Mouse (Mus musculus) G1E (cell line): Measurements from ENCODE around the gene Pank4. TPM values are rescaled to one million over a fixed set of nuclear protein-coding genes. Genes with fewer than 3 reads are reported as not detected.

Source experiments
- ATAC-seq: 2 replicates; pipeline ENCODE4 v1.8.0; 2016; ENCODE audit warnings: mild to moderate bottlenecking; ENCODE audit not compliant: insufficient number of reproducible peaks, poor library complexity, low FRiP score, severe bottlenecking; ENCODE audit errors: extremely low read depth
- DNase-seq: peaks from one replicate; pipeline ENCODE4 v3.0.0; 2012; ENCODE audit warnings: low spot score
- H3K27me3 ChIP-seq: 2 replicates; pipeline ENCODE4 v1.6.1; 2012; ENCODE audit warnings: mild to moderate bottlenecking, low read length, inconsistent platforms; ENCODE audit not compliant: insufficient read depth
- H3K36me3 ChIP-seq: replicated peaks from 2 replicates; pipeline ENCODE3; 2012; ENCODE audit warnings: mild to moderate bottlenecking, inconsistent platforms
- H3K4me1 ChIP-seq: 2 replicates; pipeline ENCODE4 v1.6.1; 2012; ENCODE audit warnings: low read depth, low read length, inconsistent platforms, mixed read lengths; ENCODE audit not compliant: insufficient read depth
- H3K4me3 ChIP-seq: 2 replicates; pipeline ENCODE4 v1.5.1; 2012; ENCODE audit warnings: low read depth, mild to moderate bottlenecking, inconsistent platforms, low read length, moderate library complexity, mixed read lengths
- H3K9me3 ChIP-seq: replicated peaks from 2 replicates; pipeline ENCODE4 v1.6.1; 2012; ENCODE audit warnings: inconsistent platforms
- CTCF ChIP-seq: IDR thresholded peaks from 2 replicates; pipeline ENCODE4 v1.5.1; 2012; ENCODE audit warnings: low read depth, low read length, inconsistent platforms, mixed read lengths
- GATA1 ChIP-seq: IDR thresholded peaks from 2 replicates; pipeline ENCODE4 v1.6.1; 2012; ENCODE audit warnings: borderline replicate concordance, low read length, inconsistent platforms, mixed read lengths
- GATA2 ChIP-seq: IDR thresholded peaks from 2 replicates; pipeline ENCODE4 v1.6.1; 2012; ENCODE audit warnings: low read depth, low read length, inconsistent platforms, borderline replicate concordance
- POLR2AphosphoS5 ChIP-seq: IDR thresholded peaks from 2 replicates; pipeline ENCODE4 v1.6.1; 2012; ENCODE audit warnings: low read depth, low read length, inconsistent platforms; ENCODE audit not compliant: insufficient replicate concordance
- TAL1 ChIP-seq: conservative IDR thresholded peaks from 2 replicates; pipeline ENCODE4 v1.6.1; 2012; ENCODE audit warnings: low read depth, low read length, inconsistent platforms, mixed read lengths
- polyA plus RNA-seq: library from polyadenylated mRNA; stranded (reverse); fragments of >175 nt; gene quantifications from 2 replicates; pipeline ENCODE4 v1.2.3, GENCODE M21; 2012
- total RNA-seq, 2 experiments: library from RNA; stranded (forward) in 1 of 2; stranded (reverse) in 1 of 2; fragments of 200-1000 nt in 1 of 2; fragments of >200 nt in 1 of 2; fragmentation: Nextera tagmentation in 1 of 2; gene quantifications; 2 replicates each; pipeline ENCODE4 v1.2.3; 2014 to 2017

Pank4 gene
- total and polyA plus RNA-seq, 3 experiments = 34.2 to 41.6 (median 39.3) TPM

- no peaks in the 10 kb centered on the region for H3K9me3 ChIP-seq
- no peak overlapping the region for H3K4me3 ChIP-seq
- ATAC-seq = no peak
- H3K27me3 ChIP-seq = peaks cover 20% of the 10 kb centered on the region; the same call in 1 of the 2 replicates
- TF ChIP-seq POLR2AphosphoS5 (no peak), GATA2 (no peak), CTCF (no peak), TAL1 (no peak), GATA1 (no peak)
- no peaks in the 10 kb centered on the region; the same call in 1 of the 2 replicates for H3K4me1 ChIP-seq
- DNase-seq = no peak
- H3K36me3 ChIP-seq = no peaks in the 10 kb centered on the region
Observed at GRCm38 (mm10) chr4:155019336-155019847, 55.5 kb downstream of the Pank4 start.

GRCm38 (mm10) chr4:155020141-155020540 is 56.2 kb downstream of the Pank4 start:
- no peak for TF ChIP-seq POLR2AphosphoS5
- TF ChIP-seq TAL1 = no peak
- no peak for TF ChIP-seq GATA1
- TF ChIP-seq CTCF = no peak
- TF ChIP-seq GATA2 = no peak
- DNase-seq (no peak), ATAC-seq (no peak)
- no peak overlapping the region for H3K4me3 ChIP-seq
- H3K36me3 ChIP-seq = no peaks in the 10 kb centered on the region
- no peaks in the 10 kb centered on the region; the same call in 1 of the 2 replicates for H3K4me1 ChIP-seq
- peaks cover 13% of the 10 kb centered on the region; the same call in 1 of the 2 replicates for H3K27me3 ChIP-seq
- no peaks in the 10 kb centered on the region for H3K9me3 ChIP-seq

GRCm38 (mm10) chr4:155020813-155021212 is 56.9 kb downstream of the Pank4 start:
- H3K4me3 ChIP-seq = no peak overlapping the region
- H3K36me3 ChIP-seq = no peaks in the 10 kb centered on the region
- DNase-seq (no peak), ATAC-seq (no peak)
- H3K4me1 ChIP-seq = no peaks in the 10 kb centered on the region; the same call in 1 of the 2 replicates
- no peak for TF ChIP-seq POLR2AphosphoS5
- no peak for TF ChIP-seq CTCF
- TF ChIP-seq TAL1 = no peak
- TF ChIP-seq GATA1 = no peak
- no peak for TF ChIP-seq GATA2
- H3K27me3 ChIP-seq = peaks cover 10% of the 10 kb centered on the region; the same call in 1 of the 2 replicates
- no peaks in the 10 kb centered on the region for H3K9me3 ChIP-seq

- H3K9me3 ChIP-seq = peaks cover 8% of the 10 kb centered on the region
- H3K27me3 ChIP-seq = peaks cover 10% of the 10 kb centered on the region
- H3K4me1 ChIP-seq = no peaks in the 10 kb centered on the region; the same call in 1 of the 2 replicates
- DNase-seq = no peak
- no peak overlapping the region for H3K4me3 ChIP-seq
- no peak for ATAC-seq
- H3K36me3 ChIP-seq = no peaks in the 10 kb centered on the region
- TF ChIP-seq GATA1 = no peak
Observed at GRCm38 (mm10) chr4:155022228-155022855, 58.4 kb downstream of the Pank4 start.

- no peak for ATAC-seq
- Histone ChIP-seq H3K4me3 (no peak overlapping the region), H3K4me1 (no peaks in the 10 kb centered on the region), H3K9me3 (peaks cover 15% of the 10 kb centered on the region), H3K36me3 (no peaks in the 10 kb centered on the region), H3K27me3 (peaks cover 11% of the 10 kb centered on the region)
- no peak for DNase-seq
- TF ChIP-seq TAL1 (no peak), POLR2AphosphoS5 (no peak), GATA1 (no peak), CTCF (no peak), GATA2 (no peak)
Observed at GRCm38 (mm10) chr4:155024170-155025010, 60.5 kb downstream of the Pank4 start.

Other genes with a start within 250 kb of the Pank4 start
- gene Ttc34, start 126.7 kb upstream of the Pank4 start, total RNA-seq (2014; fragmentation: Nextera tagmentation) = not detected in 2 replicates
- 0.05 TPM in 1 of 2 replicates, not detected in the other for gene Ttc34, start 126.7 kb upstream of the Pank4 start, total RNA-seq (2017)
- not detected in 2 replicates for gene Ttc34, start 126.7 kb upstream of the Pank4 start, polyA plus RNA-seq
- not detected in 2 replicates for gene Mmel1, start 94.5 kb upstream of the Pank4 start, total RNA-seq (2014; fragmentation: Nextera tagmentation)
- 0.22 TPM in 1 of 2 replicates, not detected in the other for gene Mmel1, start 94.5 kb upstream of the Pank4 start, total RNA-seq (2017)
- gene Mmel1, start 94.5 kb upstream of the Pank4 start, polyA plus RNA-seq = 0.03 and 0.06 TPM in 2 replicates
- gene Fam213b, start 65.0 kb upstream of the Pank4 start, total RNA-seq (2014; fragmentation: Nextera tagmentation) = not detected in 2 replicates
- gene Fam213b, start 65.0 kb upstream of the Pank4 start, total RNA-seq (2017) = not detected in 2 replicates
- not detected in 2 replicates for gene Fam213b, start 65.0 kb upstream of the Pank4 start, polyA plus RNA-seq
- 45.1 and 131 TPM in 2 replicates for gene Tnfrsf14, start 35.6 kb upstream of the Pank4 start, total RNA-seq (2014; fragmentation: Nextera tagmentation)
- 23.9 and 27.7 TPM in 2 replicates for gene Tnfrsf14, start 35.6 kb upstream of the Pank4 start, total RNA-seq (2017)
- gene Tnfrsf14, start 35.6 kb upstream of the Pank4 start, polyA plus RNA-seq = 3.5 and 7.2 TPM in 2 replicates
- not detected in 2 replicates for gene Hes5, start 3.2 kb upstream of the Pank4 start, total RNA-seq (2014; fragmentation: Nextera tagmentation)
- not detected in 2 replicates for gene Hes5, start 3.2 kb upstream of the Pank4 start, total RNA-seq (2017)
- gene Hes5, start 3.2 kb upstream of the Pank4 start, polyA plus RNA-seq = not detected in 2 replicates
- 1.5 TPM in 2 replicates for gene Plch2, start 92.7 kb downstream of the Pank4 start, total RNA-seq (2014; fragmentation: Nextera tagmentation)
- 0.22 and 0.35 TPM in 2 replicates for gene Plch2, start 92.7 kb downstream of the Pank4 start, total RNA-seq (2017)
- 0.54 and 0.61 TPM in 2 replicates for gene Plch2, start 92.7 kb downstream of the Pank4 start, polyA plus RNA-seq
- gene Pex10, start 102.9 kb downstream of the Pank4 start, total RNA-seq (2014; fragmentation: Nextera tagmentation) = 15.9 and 21.1 TPM in 2 replicates
- gene Pex10, start 102.9 kb downstream of the Pank4 start, total RNA-seq (2017) = 23.2 and 23.4 TPM in 2 replicates
- 30.3 and 40.2 TPM in 2 replicates for gene Pex10, start 102.9 kb downstream of the Pank4 start, polyA plus RNA-seq
- 209 TPM in 2 replicates for gene Rer1, start 122.3 kb downstream of the Pank4 start, total RNA-seq (2014; fragmentation: Nextera tagmentation)
- 212 and 216 TPM in 2 replicates for gene Rer1, start 122.3 kb downstream of the Pank4 start, total RNA-seq (2017)
- gene Rer1, start 122.3 kb downstream of the Pank4 start, polyA plus RNA-seq = 123 and 125 TPM in 2 replicates
- 2.3 and 4.2 TPM in 2 replicates for gene Morn1, start 122.5 kb downstream of the Pank4 start, total RNA-seq (2014; fragmentation: Nextera tagmentation)
- 5.3 and 7.2 TPM in 2 replicates for gene Morn1, start 122.5 kb downstream of the Pank4 start, total RNA-seq (2017)
- gene Morn1, start 122.5 kb downstream of the Pank4 start, polyA plus RNA-seq = 1.8 and 2.9 TPM in 2 replicates